Mouse (Mus musculus) stomach, postnatal 0 days (tissue): ENCODE data around the gene Timmdc1.

Source experiments
- CTCF ChIP-seq: IDR thresholded peaks from 2 replicates; pipeline ENCODE4 v1.5.1; 2016; ENCODE audit warnings: antibody characterized with exemption, low read depth, mild to moderate bottlenecking, moderate library complexity
- EP300 ChIP-seq: optimal IDR thresholded peaks from 2 replicates; pipeline ENCODE3; 2016; ENCODE audit warnings: antibody characterized with exemption

GRCm38 (mm10) chr16:38453952-38454351 is 68.5 kb downstream of the Timmdc1 start:
- TF ChIP-seq CTCF: no peak
- no peak for TF ChIP-seq EP300
